Mouse (Mus musculus) lung, postnatal 0 days (tissue): ENCODE data around the gene Nisch. TPM values are rescaled to one million over a fixed set of nuclear protein-coding genes. Genes with fewer than 3 reads are reported as not detected.

Experiments
- ATAC-seq: fragments of 200-750 bp; cut with Nextera tagmentation; 2 replicates; pipeline ENCODE4 v1.8.0; 2017; ENCODE audit warnings: moderate library complexity
- DNase-seq: peaks from one replicate; pipeline ENCODE4 v3.0.0-alpha.2; 2016; ENCODE audit warnings: low spot score
- H3K27ac ChIP-seq: fragments of 300-500 bp; sonication (generic); 2 replicates; pipeline ENCODE4 v1.5.1; 2014; ENCODE audit warnings: antibody characterized with exemption, mild to moderate bottlenecking, low read length, mixed read lengths
- H3K27me3 ChIP-seq: fragments of 300-500 bp; sonication (generic); replicated peaks from 2 replicates; pipeline ENCODE4 v1.6.1; 2014; ENCODE audit warnings: low read length, mixed read lengths; ENCODE audit not compliant: insufficient read depth
- H3K36me3 ChIP-seq: fragments of 300-500 bp; sonication (generic); 2 replicates; pipeline ENCODE4 v1.6.1; 2014; ENCODE audit warnings: low read length, mixed read lengths; ENCODE audit not compliant: insufficient read depth
- H3K4me1 ChIP-seq: fragments of 300-500 bp; sonication (generic); 2 replicates; pipeline ENCODE4 v1.6.1; 2014; ENCODE audit warnings: antibody characterized with exemption, low read depth, low read length, mixed read lengths; ENCODE audit not compliant: insufficient read depth
- H3K4me2 ChIP-seq: fragments of 300-500 bp; sonication (generic); replicated peaks from 2 replicates; pipeline ENCODE4 v1.6.1; 2014; ENCODE audit warnings: low read depth, mild to moderate bottlenecking, low read length, moderate library complexity, mixed read lengths
- H3K4me3 ChIP-seq: fragments of 300-500 bp; sonication (generic); 2 replicates; pipeline ENCODE4 v1.5.1; 2014; ENCODE audit warnings: low read depth, low read length
- H3K9ac ChIP-seq: fragments of 300-500 bp; sonication (generic); replicated peaks from 2 replicates; pipeline ENCODE4 v1.6.1; 2014; ENCODE audit warnings: low read depth, mild to moderate bottlenecking
- H3K9me3 ChIP-seq: fragments of 300-500 bp; sonication (generic); 2 replicates; pipeline ENCODE4 v1.6.1; 2016; ENCODE audit warnings: low read length, mixed read lengths
- CTCF ChIP-seq: IDR thresholded peaks from 2 replicates; pipeline ENCODE4 v1.5.1; 2016; ENCODE audit warnings: antibody characterized with exemption, mild to moderate bottlenecking
- EP300 ChIP-seq: IDR thresholded peaks from 2 replicates; pipeline ENCODE4 v1.6.1; 2016; ENCODE audit warnings: antibody characterized with exemption, mild to moderate bottlenecking, control low read depth
- WGBS: fragments of 180-500 bp; shearing (Covaris S2); extraction: QIAGEN DNeasy Blood & Tissue Kit; methylation state at CpG from one replicate; pipeline ENCODE4 v1.1.7; 2014; 5-methylcytosine and 5-hydroxymethylcytosine counted together
- polyA plus RNA-seq: library from polyadenylated mRNA; unstranded; fragments of >200 nt; fragmentation: Nextera tagmentation; extraction: Ambion mirVana; gene quantifications from 2 replicates; pipeline ENCODE4 v1.2.1, GENCODE M21; 2015

Gene Nisch
- polyA plus RNA-seq, 1 experiment from 2014 or later, result 196 TPM

- peak overlapping the region; percentile 47 for H3K27ac ChIP-seq
- peak; percentile 64 for DNase-seq
- WGBS, result 43% methylated on average over 6 of the region's 6 CpGs
- peaks cover 14% of the 10 kb centered on the region for H3K4me1 ChIP-seq
- peak; percentile 49 for ATAC-seq
- H3K4me3 ChIP-seq, result no peak overlapping the region
- TF ChIP-seq CTCF (no peak), EP300 (peak; percentile 84)
- H3K9ac ChIP-seq, result no peak overlapping the region
- no peaks in the 10 kb centered on the region for H3K9me3 ChIP-seq
- no peaks in the 10 kb centered on the region for H3K36me3 ChIP-seq
- H3K4me2 ChIP-seq, result no peak overlapping the region
- H3K27me3 ChIP-seq, result no peaks in the 10 kb centered on the region
Measured at GRCm38 (mm10) chr14:31228234-31228633, 11.5 kb upstream of the Nisch start.

DNA sequence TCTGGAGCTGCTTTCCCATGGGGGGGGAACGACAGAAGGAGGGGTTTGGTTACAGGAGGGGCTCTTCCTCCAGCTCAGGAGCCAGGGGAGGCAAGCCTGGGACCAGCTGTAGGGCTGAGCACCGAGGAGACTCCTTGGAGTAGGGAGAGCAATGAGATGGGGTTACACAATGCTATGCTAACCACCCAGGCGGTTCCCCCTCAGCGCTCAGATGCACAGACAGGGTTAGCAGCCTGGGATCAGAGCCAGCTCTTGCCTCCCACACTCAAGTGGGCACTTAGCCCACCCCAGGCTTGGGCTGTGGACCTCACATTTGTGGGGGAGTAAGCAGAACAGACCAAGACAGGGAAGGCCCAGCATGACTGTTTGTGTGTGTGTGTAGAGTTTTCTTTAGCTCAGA is 10.2 kb upstream of the Nisch start:
- TF ChIP-seq EP300 (no peak), CTCF (no peak)
- Histone ChIP-seq H3K9ac (no peak overlapping the region), H3K4me1 (peaks cover 14% of the 10 kb centered on the region)

GRCm38 (mm10) chr14:31217666-31218065 is 920 bp upstream of the Nisch start, which contains the start of gene Sema3g:
Gene Sema3g, plus strand, starts transcription at chr14:31217860.
- WGBS, result 5% methylated on average over 11 of the region's 11 CpGs
- peak within 1 kb of the TSS; percentile 20; the same call in 1 of the 2 replicates for H3K9ac ChIP-seq
- H3K9me3 ChIP-seq, result no peaks in the 10 kb centered on the region
- peak; percentile 93 for DNase-seq
- TF ChIP-seq EP300, result no peak
- peak; percentile 95 for TF ChIP-seq CTCF
- peak; percentile 89 for ATAC-seq
- H3K4me2 ChIP-seq, result peak within 1 kb of the TSS; percentile 28
- H3K4me1 ChIP-seq, result no peaks in the 10 kb centered on the region; the same call in 1 of the 2 replicates
- no peak within 1 kb of the TSS for H3K27ac ChIP-seq
- H3K27me3 ChIP-seq, result no peaks in the 10 kb centered on the region
- no peaks in the 10 kb centered on the region for H3K36me3 ChIP-seq
- H3K4me3 ChIP-seq, result peak within 1 kb of the TSS; percentile 12

More for the DNA sequence above, 10.2 kb upstream of the Nisch start:
- no peak overlapping the region for H3K4me3 ChIP-seq
- H3K36me3 ChIP-seq, result no peaks in the 10 kb centered on the region
- H3K9me3 ChIP-seq, result no peaks in the 10 kb centered on the region
- DNase-seq (peak; percentile 83), ATAC-seq (peak; percentile 79)
- H3K4me2 ChIP-seq, result no peak overlapping the region
- 22% methylated on average over 4 of the region's 4 CpGs for WGBS
- H3K27ac ChIP-seq, result peak overlapping the region; percentile 38
- no peaks in the 10 kb centered on the region for H3K27me3 ChIP-seq

DNA sequence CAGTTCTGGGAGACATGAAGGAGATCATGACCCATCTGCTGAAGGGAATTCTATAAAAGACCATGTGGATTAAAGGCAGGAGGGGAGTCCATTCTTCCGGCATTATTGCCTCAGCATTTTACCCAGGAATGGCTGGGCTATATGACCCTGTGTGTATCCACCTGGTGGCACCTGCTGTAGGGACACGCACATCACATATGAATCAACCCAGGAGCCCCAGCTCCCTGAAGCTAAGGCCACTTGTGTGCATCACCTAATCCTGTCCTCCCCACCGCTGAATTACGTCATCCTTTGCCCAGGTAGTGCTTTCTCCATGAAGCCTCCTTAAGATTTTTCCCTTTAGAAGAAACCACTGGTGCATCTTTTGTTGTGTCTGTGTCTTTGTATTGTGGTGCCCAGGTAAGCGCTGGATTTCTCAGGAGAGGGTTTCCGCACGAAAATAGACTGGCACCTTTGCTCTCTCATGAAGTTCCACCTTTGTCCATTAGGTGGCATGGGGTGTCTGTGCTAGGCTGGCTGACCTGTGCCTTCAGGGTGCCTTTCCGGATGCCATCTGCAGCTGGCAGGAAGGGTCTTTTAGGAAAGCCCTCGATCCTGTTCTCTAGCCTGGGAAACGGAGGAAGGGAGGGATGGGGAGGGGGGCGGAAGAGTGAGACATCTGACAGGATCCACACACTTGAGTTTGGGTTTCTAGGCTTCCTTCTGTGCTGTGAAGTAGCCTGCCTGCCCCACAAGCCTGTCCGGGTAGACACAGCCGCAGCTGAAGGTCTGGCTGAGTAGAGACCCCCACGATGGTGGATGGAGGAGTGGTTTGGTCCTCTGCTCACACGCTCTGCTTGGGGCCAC is 1.4 kb downstream of the Nisch start:
- H3K27ac ChIP-seq, result peak overlapping the region; percentile 33; the same call in 1 of the 2 replicates
- no peak for TF ChIP-seq EP300
- TF ChIP-seq CTCF, result peak; percentile 97
- no peak overlapping the region for H3K4me2 ChIP-seq
- H3K4me1 ChIP-seq, result no peaks in the 10 kb centered on the region; the same call in 1 of the 2 replicates
- no peaks in the 10 kb centered on the region for H3K36me3 ChIP-seq
- ATAC-seq (peak; percentile 59), DNase-seq (peak; percentile 75)
- WGBS, result 26% methylated on average over 15 of the region's 15 CpGs
- no peak overlapping the region for H3K4me3 ChIP-seq
- H3K27me3 ChIP-seq, result no peaks in the 10 kb centered on the region
- H3K9ac ChIP-seq, result no peak overlapping the region
- no peaks in the 10 kb centered on the region for H3K9me3 ChIP-seq

- Histone ChIP-seq H3K9me3 (no peaks in the 10 kb centered on the region), H3K27ac (no peak overlapping the region), H3K9ac (no peak overlapping the region), H3K36me3 (no peaks in the 10 kb centered on the region), H3K27me3 (no peaks in the 10 kb centered on the region), H3K4me1 (no peaks in the 10 kb centered on the region; the same call in 1 of the 2 replicates), H3K4me3 (no peak overlapping the region), H3K4me2 (no peak overlapping the region)
- no peak for ATAC-seq
- DNase-seq, result no peak
- TF ChIP-seq EP300, result no peak
- no peak for TF ChIP-seq CTCF
- 56% methylated on average over 3 of the region's 3 CpGs for WGBS
Measured at GRCm38 (mm10) chr14:31214684-31215083, 2.1 kb downstream of the Nisch start.

- WGBS, result 53% methylated on average over 8 of the region's 8 CpGs
Measured at GRCm38 (mm10) chr14:31213868-31214267, 2.9 kb downstream of the Nisch start.

More at GRCm38 (mm10) chr14:31213868-31214267, 2.9 kb downstream of the Nisch start:
- H3K27me3 ChIP-seq, result no peaks in the 10 kb centered on the region
- TF ChIP-seq CTCF, result no peak
- TF ChIP-seq EP300, result no peak
- H3K27ac ChIP-seq, result no peak overlapping the region
- H3K36me3 ChIP-seq, result no peaks in the 10 kb centered on the region
- H3K9ac ChIP-seq, result no peak overlapping the region
- ATAC-seq (no peak), DNase-seq (no peak)
- H3K4me3 ChIP-seq, result no peak overlapping the region
- no peaks in the 10 kb centered on the region for H3K9me3 ChIP-seq
- no peak overlapping the region for H3K4me2 ChIP-seq
- H3K4me1 ChIP-seq, result no peaks in the 10 kb centered on the region; the same call in 1 of the 2 replicates
